Mouse (Mus musculus) neural tube, embryonic 11.5 days (tissue): ENCODE data around the gene Tekt3. TPM values are rescaled to one million over a fixed set of nuclear protein-coding genes. Genes with fewer than 3 reads are reported as not detected.

Experiments
- ATAC-seq: fragments of 200-750 bp; cut with Nextera tagmentation; 2 replicates; pipeline ENCODE4 v1.8.0; 2017; ENCODE audit warnings: moderate number of reproducible peaks, mild to moderate bottlenecking, moderate TSS enrichment, moderate library complexity; ENCODE audit not compliant: insufficient read depth, low FRiP score, low TSS enrichment
- DNase-seq: peaks from one replicate; pipeline ENCODE4 v3.0.0-alpha.2; 2015; ENCODE audit warnings: low spot score
- H3K27ac ChIP-seq: fragments of 300-500 bp; sonication (generic); 2 replicates; pipeline ENCODE4 v1.5.1; 2014; ENCODE audit warnings: low read depth, mild to moderate bottlenecking, low read length
- H3K27me3 ChIP-seq: fragments of 300-500 bp; sonication (generic); 2 replicates; pipeline ENCODE4 v1.6.1; 2014; ENCODE audit warnings: mild to moderate bottlenecking, low read length, mixed read lengths; ENCODE audit not compliant: control insufficient read depth, insufficient read depth
- H3K36me3 ChIP-seq: fragments of 300-500 bp; sonication (generic); 2 replicates; pipeline ENCODE4 v1.6.1; 2014; ENCODE audit warnings: mild to moderate bottlenecking, low read length, moderate library complexity, mixed read lengths; ENCODE audit not compliant: control insufficient read depth, insufficient read depth
- H3K4me1 ChIP-seq: fragments of 300-500 bp; sonication (generic); 2 replicates; pipeline ENCODE4 v1.6.1; 2014; ENCODE audit warnings: low read length, mixed read lengths; ENCODE audit not compliant: control insufficient read depth, insufficient read depth
- H3K4me2 ChIP-seq: fragments of 300-500 bp; sonication (generic); 2 replicates; pipeline ENCODE4 v1.6.1; 2014; ENCODE audit warnings: low read depth, mild to moderate bottlenecking, moderate library complexity
- H3K4me3 ChIP-seq: fragments of 300-500 bp; sonication (generic); 2 replicates; pipeline ENCODE4 v1.5.1; 2014; ENCODE audit warnings: low read depth, low read length
- H3K9ac ChIP-seq: fragments of 300-500 bp; sonication (generic); 2 replicates; pipeline ENCODE4 v1.6.1; 2014; ENCODE audit warnings: mild to moderate bottlenecking, low read length
- H3K9me3 ChIP-seq: fragments of 300-500 bp; sonication (generic); 2 replicates; pipeline ENCODE4 v1.6.1; 2016; ENCODE audit warnings: low read length; ENCODE audit not compliant: control insufficient read depth
- WGBS: fragments of 180-500 bp; shearing (Covaris S2); extraction: QIAGEN DNeasy Blood & Tissue Kit; methylation state at CpG from one replicate; pipeline ENCODE4 v1.1.7; 2014; 5-methylcytosine and 5-hydroxymethylcytosine counted together
- polyA plus RNA-seq: library from polyadenylated mRNA; unstranded; fragments of >200 nt; fragmentation: Nextera tagmentation; extraction: Ambion mirVana; gene quantifications from 2 replicates; pipeline ENCODE4 v1.2.1, GENCODE M21; 2014

The Tekt3 gene
- polyA plus RNA-seq, 1 experiment from 2014 or later: not detected

DNA sequence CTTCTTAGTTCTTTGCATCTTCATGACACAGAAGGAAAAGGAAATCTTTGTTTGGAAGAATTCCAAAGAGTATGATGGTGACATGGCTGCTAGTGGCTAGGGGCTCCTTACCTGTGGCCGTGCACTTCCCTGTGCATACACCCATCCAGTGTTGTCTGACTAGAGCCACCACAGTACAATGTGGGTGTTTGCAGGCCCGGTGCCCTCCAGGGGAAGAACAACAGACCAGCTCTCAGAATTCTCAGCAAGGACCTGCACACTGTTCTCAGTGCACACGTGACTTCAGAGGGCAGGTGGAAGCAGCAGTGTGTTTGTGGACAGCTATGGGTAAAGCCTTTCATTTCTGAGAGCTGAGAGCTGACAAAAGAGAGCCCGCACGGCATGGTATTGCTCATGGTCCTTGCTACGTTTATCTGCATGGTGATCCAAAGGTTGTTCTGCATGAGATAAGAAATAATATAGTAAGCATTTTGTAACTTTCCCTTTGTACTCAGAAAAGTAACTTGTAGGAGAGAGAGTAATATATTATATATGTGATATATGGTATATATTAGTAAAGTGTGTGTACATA, 11.0 kb upstream of the Tekt3 start:
- Histone ChIP-seq H3K27me3 (no peaks in the 10 kb centered on the region), H3K9me3 (no peaks in the 10 kb centered on the region), H3K27ac (no peak overlapping the region), H3K4me2 (no peak overlapping the region), H3K4me3 (no peak overlapping the region), H3K9ac (no peak overlapping the region), H3K36me3 (no peaks in the 10 kb centered on the region), H3K4me1 (no peaks in the 10 kb centered on the region)
- no peak for ATAC-seq
- 90% methylated on average over 6 of the region's 6 CpGs for WGBS
- no peak for DNase-seq

DNA sequence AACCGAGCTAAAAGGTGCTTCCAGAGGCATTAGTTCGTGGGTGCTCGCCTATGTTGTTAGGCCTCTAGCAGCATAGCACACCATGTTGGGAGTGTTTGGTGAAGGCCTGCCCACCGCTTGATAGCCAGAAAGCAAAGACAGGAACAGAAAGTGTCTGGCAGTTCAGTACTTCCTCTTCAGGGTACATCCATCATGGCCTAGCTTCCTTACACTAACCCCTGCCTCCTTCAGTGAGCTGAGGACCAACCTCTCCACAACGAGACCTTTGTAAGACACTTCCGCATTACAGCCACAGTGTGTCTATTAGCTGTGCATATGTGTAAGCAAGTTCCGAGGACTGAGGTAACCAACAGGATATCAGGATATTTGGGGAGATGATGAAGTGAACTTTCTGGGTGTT, 10.4 kb upstream of the Tekt3 start:
- H3K27ac ChIP-seq: no peak overlapping the region
- H3K4me2 ChIP-seq: no peak overlapping the region
- no peaks in the 10 kb centered on the region for H3K36me3 ChIP-seq
- no peak overlapping the region for H3K9ac ChIP-seq
- no peaks in the 10 kb centered on the region for H3K4me1 ChIP-seq
- no peaks in the 10 kb centered on the region for H3K27me3 ChIP-seq
- H3K9me3 ChIP-seq: no peaks in the 10 kb centered on the region
- DNase-seq: no peak
- 88% methylated on average over 7 of the region's 7 CpGs for WGBS
- no peak for ATAC-seq
- H3K4me3 ChIP-seq: no peak overlapping the region

DNA sequence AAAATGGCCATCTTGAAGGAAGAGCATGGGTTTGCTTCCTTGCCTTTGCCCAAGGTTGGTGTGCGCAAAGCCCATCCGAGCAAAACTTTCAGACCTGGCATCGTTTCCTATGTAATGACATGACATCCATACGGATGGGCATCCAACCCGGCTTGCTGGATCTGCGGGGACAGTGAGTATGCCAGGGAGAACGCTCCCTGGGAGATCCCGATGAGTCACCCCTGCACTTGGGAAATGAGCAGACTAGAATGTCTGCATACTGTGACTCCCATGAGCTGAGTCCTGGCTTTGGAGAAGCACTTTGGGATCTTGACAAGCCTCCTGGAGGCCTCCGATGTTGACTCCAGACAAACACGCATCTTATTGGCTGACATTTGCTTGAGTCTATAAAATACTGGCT, 9.5 kb upstream of the Tekt3 start:
- Histone ChIP-seq H3K27me3 (no peaks in the 10 kb centered on the region), H3K9me3 (no peaks in the 10 kb centered on the region), H3K4me2 (no peak overlapping the region), H3K4me3 (no peak overlapping the region), H3K27ac (no peak overlapping the region), H3K4me1 (no peaks in the 10 kb centered on the region), H3K36me3 (no peaks in the 10 kb centered on the region), H3K9ac (no peak overlapping the region)
- WGBS: 96% methylated on average over 10 of the region's 10 CpGs
- ATAC-seq (no peak), DNase-seq (no peak)

DNA sequence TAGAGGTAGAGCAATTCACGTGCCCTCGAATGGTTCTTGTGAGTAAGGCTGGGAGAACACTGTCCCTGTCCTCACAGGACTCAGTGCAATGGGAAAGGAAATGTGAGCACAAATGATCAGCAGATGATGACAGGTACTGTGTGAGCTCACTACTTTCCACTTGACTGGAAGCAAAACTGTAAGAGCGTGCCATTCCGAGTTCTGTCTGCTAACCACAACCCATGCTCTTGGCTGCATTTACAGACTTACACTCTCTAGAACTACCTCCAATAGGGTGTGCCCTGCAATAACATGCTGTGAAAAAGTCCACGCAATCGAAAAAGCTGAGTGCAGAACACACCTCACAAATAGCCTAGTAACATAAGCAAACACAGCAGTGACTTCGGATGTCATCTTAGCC, 5.9 kb upstream of the Tekt3 start:
- no peak for ATAC-seq
- H3K27ac ChIP-seq: no peak overlapping the region

DNA sequence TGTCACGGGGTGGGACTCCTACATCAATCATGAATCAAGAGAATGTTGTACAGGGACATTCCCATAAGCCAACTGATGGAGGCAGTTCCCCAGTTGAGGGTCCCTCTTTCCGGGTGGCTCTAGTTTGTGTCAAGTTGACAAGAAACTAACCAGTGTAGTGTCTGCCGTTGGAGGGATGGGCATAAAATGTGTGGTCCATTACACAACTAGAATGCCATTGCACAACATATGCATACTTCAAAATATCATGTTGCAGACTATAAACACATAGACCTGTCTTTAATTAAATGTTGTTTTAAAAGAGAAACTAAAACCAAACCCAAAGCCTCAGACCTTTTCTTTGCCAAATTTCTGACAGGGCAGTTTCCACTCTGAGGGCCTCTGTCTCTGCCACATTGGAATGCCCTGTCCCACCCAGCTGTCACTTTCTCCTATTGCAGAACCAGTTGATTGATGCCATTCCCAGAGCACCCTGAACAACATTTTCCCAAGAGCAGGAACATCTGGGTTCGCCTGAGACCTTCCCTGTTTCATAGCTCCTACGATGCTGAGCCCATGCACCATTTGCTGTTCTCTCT, 3.0 kb upstream of the Tekt3 start:
- Histone ChIP-seq H3K27ac (no peak overlapping the region), H3K9me3 (no peaks in the 10 kb centered on the region), H3K4me2 (no peak overlapping the region), H3K9ac (no peak overlapping the region), H3K4me1 (no peaks in the 10 kb centered on the region), H3K27me3 (no peaks in the 10 kb centered on the region), H3K36me3 (no peaks in the 10 kb centered on the region), H3K4me3 (no peak overlapping the region)
- ATAC-seq (no peak), DNase-seq (no peak)
- WGBS: 72% methylated on average over 5 of the region's 5 CpGs

More for the DNA sequence above, 5.9 kb upstream of the Tekt3 start:
- DNase-seq: no peak
- no peaks in the 10 kb centered on the region for H3K9me3 ChIP-seq
- H3K9ac ChIP-seq: no peak overlapping the region
- no peak overlapping the region for H3K4me2 ChIP-seq
- no peaks in the 10 kb centered on the region for H3K4me1 ChIP-seq
- 88% methylated on average over 7 of the region's 7 CpGs for WGBS
- H3K27me3 ChIP-seq: no peaks in the 10 kb centered on the region
- H3K36me3 ChIP-seq: no peaks in the 10 kb centered on the region
- H3K4me3 ChIP-seq: no peak overlapping the region

DNA sequence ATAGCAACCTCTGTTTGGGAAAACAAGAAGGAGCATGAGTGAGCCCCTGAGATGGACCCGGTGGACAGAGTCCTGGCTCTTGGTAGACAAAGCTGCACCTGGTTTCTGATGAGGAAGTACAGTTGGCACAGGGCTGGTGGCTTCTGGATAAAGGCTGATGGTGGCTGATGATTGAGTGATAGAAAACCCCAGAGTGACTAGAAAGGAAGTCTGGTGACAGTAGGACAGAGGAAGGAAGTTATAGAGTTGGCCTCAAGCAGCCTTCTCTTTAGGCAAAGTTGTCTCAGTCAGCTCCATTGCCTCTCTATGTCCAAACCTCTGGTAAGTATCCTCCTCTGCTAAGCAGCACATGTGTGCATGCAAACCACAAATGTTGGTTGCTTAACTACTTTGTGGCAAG, 1.5 kb upstream of the Tekt3 start:
- no peak overlapping the region for H3K27ac ChIP-seq
- ATAC-seq (no peak), DNase-seq (no peak)
- H3K9me3 ChIP-seq: no peaks in the 10 kb centered on the region
- WGBS: 86% methylated on average over 1 of the region's 1 CpGs
- no peaks in the 10 kb centered on the region for H3K27me3 ChIP-seq
- H3K36me3 ChIP-seq: no peaks in the 10 kb centered on the region
- H3K4me3 ChIP-seq: no peak overlapping the region
- H3K9ac ChIP-seq: no peak overlapping the region
- H3K4me2 ChIP-seq: no peak overlapping the region
- H3K4me1 ChIP-seq: no peaks in the 10 kb centered on the region

DNA sequence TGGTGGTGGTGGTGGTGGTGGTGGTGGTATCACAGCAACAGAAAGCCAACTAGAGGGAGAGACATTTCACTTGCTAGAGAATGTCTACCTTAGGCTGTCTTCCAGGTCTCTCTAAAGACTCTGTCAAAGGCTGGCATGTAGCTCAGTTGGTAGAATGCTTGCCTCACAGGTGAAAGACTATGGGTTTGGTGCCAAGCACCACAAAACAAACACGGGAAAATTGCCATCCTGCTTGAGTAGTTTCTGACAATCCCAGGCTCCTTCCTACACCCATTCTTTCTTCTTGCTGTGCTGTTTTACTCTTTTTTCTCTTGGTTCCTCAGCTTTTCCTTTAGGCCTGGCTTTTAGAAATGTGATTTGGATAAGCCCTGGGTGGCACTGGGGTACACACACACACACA, 5.1 kb downstream of the Tekt3 start:
- no peaks in the 10 kb centered on the region for H3K4me1 ChIP-seq
- no peaks in the 10 kb centered on the region for H3K9me3 ChIP-seq
- no peak for ATAC-seq
- DNase-seq: no peak
- H3K9ac ChIP-seq: no peak overlapping the region
- no peaks in the 10 kb centered on the region for H3K36me3 ChIP-seq
- H3K27me3 ChIP-seq: no peaks in the 10 kb centered on the region
- WGBS: 100% methylated on average over 1 of the region's 1 CpGs
- H3K4me3 ChIP-seq: no peak overlapping the region
- H3K27ac ChIP-seq: no peak overlapping the region
- H3K4me2 ChIP-seq: no peak overlapping the region

DNA sequence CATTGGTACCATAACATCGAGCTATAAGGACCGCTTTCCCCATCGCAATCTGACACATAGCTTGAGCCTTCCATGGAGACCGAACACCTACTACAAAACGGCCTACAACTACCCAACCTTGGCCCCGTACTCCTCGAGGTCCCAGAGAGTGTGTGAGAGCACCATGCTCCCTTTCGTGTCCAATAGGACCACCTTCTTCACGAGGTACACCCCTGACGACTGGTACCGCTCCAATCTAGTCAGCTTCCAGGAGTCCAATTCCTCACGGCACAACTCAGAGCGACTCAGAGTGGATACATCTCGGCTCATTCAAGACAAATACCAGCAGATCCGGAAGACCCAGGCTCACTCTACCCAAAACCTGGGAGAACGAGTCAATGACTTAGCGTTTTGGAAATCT, 8.6 kb downstream of the Tekt3 start:
- no peaks in the 10 kb centered on the region for H3K9me3 ChIP-seq
- H3K4me3 ChIP-seq: no peak overlapping the region
- no peaks in the 10 kb centered on the region for H3K36me3 ChIP-seq
- 92% methylated on average over 17 of the region's 17 CpGs for WGBS
- no peak overlapping the region for H3K9ac ChIP-seq
- no peak overlapping the region for H3K27ac ChIP-seq
- no peak for DNase-seq
- H3K27me3 ChIP-seq: no peaks in the 10 kb centered on the region
- H3K4me2 ChIP-seq: no peak overlapping the region
- no peaks in the 10 kb centered on the region for H3K4me1 ChIP-seq
- no peak for ATAC-seq

DNA sequence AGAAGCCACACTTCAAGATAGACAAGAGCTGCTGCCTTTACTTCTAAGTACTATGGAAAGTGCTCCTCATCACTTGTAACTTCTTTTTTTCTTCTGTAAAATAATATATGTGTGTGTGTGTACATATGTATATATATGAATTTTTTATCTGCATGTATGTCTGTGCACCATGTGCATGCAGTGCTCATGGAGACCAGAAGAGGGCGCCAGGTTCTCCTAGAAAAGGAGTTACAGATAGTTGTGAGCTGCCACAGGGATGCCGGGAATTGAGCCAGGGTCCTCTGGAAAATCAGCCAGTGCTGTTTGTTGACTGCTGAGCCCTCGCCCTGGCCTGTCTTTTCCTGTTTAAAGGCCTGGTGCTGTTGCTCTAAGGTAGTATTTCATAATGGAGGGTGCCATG, 23.1 kb downstream of the Tekt3 start:
- no peak for ATAC-seq
- WGBS: 84% methylated on average over 3 of the region's 3 CpGs

More for the DNA sequence above, 23.1 kb downstream of the Tekt3 start:
- Histone ChIP-seq H3K4me1 (no peaks in the 10 kb centered on the region), H3K4me3 (no peak overlapping the region), H3K27me3 (no peaks in the 10 kb centered on the region), H3K9ac (no peak overlapping the region), H3K4me2 (no peak overlapping the region), H3K9me3 (no peaks in the 10 kb centered on the region), H3K27ac (no peak overlapping the region), H3K36me3 (no peaks in the 10 kb centered on the region)
- DNase-seq: no peak
